Mouse (Mus musculus) CH12.LX (cell line): Measurements from ENCODE around the gene Htr1d. TPM values are rescaled to one million over a fixed set of nuclear protein-coding genes. Genes with fewer than 3 reads are reported as not detected.

Experiments used
- DNase-seq: peaks from one replicate; pipeline ENCODE4 v3.0.0-alpha.2; 2013; ENCODE audit errors: extremely low read depth
- H3K27ac ChIP-seq: 2 replicates; pipeline ENCODE4 v1.5.1; 2012; ENCODE audit warnings: low read depth, mild to moderate bottlenecking, control low read depth, moderate library complexity; ENCODE audit not compliant: insufficient read depth
- H3K27me3 ChIP-seq: replicated peaks from 2 replicates; pipeline ENCODE3; 2012; ENCODE audit warnings: inconsistent platforms
- H3K36me3 ChIP-seq, 2 experiments: replicated peaks in 1 of 2; 2 replicates each; pipeline versions ENCODE3 to v1.6.1; 2012; ENCODE audit warnings: inconsistent platforms in 1 of 2, low read length in 1 of 2, mild to moderate bottlenecking in 1 of 2, mixed read lengths in 1 of 2, moderate library complexity in 1 of 2; ENCODE audit not compliant: control insufficient read depth in 1 of 2, insufficient read depth in 1 of 2
- H3K4me1 ChIP-seq, 2 experiments: 2 replicates each; pipeline ENCODE4 v1.6.1; 2012; ENCODE audit warnings: inconsistent platforms in 1 of 2, moderate library complexity in 1 of 2; ENCODE audit not compliant: insufficient read depth in 2 of 2, control insufficient read depth in 1 of 2
- H3K4me2 ChIP-seq: 2 replicates; pipeline ENCODE4 v1.6.1; 2012; ENCODE audit warnings: low read depth, mild to moderate bottlenecking, control low read depth; ENCODE audit not compliant: poor library complexity, insufficient read depth, severe bottlenecking
- H3K4me3 ChIP-seq, 3 experiments: fragments of 150-350 bp in 1 of 3; sonication (generic) in 1 of 3; replicated peaks in 1 of 3; 2 replicates each; pipeline versions ENCODE3 to v1.5.1; 2011 to 2012; ENCODE audit warnings: low read depth in 2 of 3, low read length in 2 of 3, mild to moderate bottlenecking in 2 of 3, moderate library complexity in 2 of 3, control low read depth in 1 of 3, improper control_type of control experiment in 1 of 3, inconsistent platforms in 1 of 3, mixed read lengths in 1 of 3; ENCODE audit not compliant: poor library complexity in 1 of 3
- H3K79me2 ChIP-seq: replicated peaks from 2 replicates; pipeline ENCODE4 v1.6.1; 2012; ENCODE audit warnings: mild to moderate bottlenecking, moderate library complexity; ENCODE audit not compliant: control insufficient read depth, poor library complexity, insufficient read depth, severe bottlenecking; ENCODE audit errors: extremely low read depth
- H3K9ac ChIP-seq: 2 replicates; pipeline ENCODE4 v1.6.1; 2012; ENCODE audit warnings: low read depth, mild to moderate bottlenecking, control low read depth, moderate library complexity; ENCODE audit not compliant: insufficient read depth
- H3K9me3 ChIP-seq: replicated peaks from 2 replicates; pipeline ENCODE3; 2012; ENCODE audit warnings: low read length, inconsistent platforms, mixed read lengths
- CHD1 ChIP-seq: IDR thresholded peaks from 2 replicates; pipeline ENCODE4 v1.6.1; 2012; ENCODE audit warnings: low read depth, low read length, improper control_type of control experiment, inconsistent platforms
- E2F4 ChIP-seq: IDR thresholded peaks from 2 replicates; pipeline ENCODE4 v1.6.1; 2011; ENCODE audit warnings: low read depth, low read length, improper control_type of control experiment; ENCODE audit not compliant: insufficient replicate concordance
- ELF1 ChIP-seq: IDR thresholded peaks from 2 replicates; pipeline ENCODE4 v1.6.1; 2014; ENCODE audit warnings: low read depth, mild to moderate bottlenecking, inconsistent platforms, low read length, improper control_type of control experiment
- EP300 ChIP-seq: IDR thresholded peaks from 2 replicates; pipeline ENCODE4 v1.6.1; 2011; ENCODE audit warnings: low read length, improper control_type of control experiment
- GABPA ChIP-seq: IDR thresholded peaks from 2 replicates; pipeline ENCODE4 v1.6.1; 2012; ENCODE audit warnings: low read depth, low read length, improper control_type of control experiment, inconsistent platforms; ENCODE audit not compliant: insufficient replicate concordance
- JUND ChIP-seq: conservative IDR thresholded peaks from 2 replicates; pipeline ENCODE4 v1.6.1; 2011; ENCODE audit warnings: low read depth, low read length, improper control_type of control experiment
- MEF2A ChIP-seq: IDR thresholded peaks from 2 replicates; pipeline ENCODE4 v1.6.1; 2014; ENCODE audit warnings: low read depth, mild to moderate bottlenecking, inconsistent platforms, low read length, improper control_type of control experiment, borderline replicate concordance
- NELFE ChIP-seq: IDR thresholded peaks from 2 replicates; pipeline ENCODE4 v1.6.1; 2011; ENCODE audit warnings: low read depth, low read length, improper control_type of control experiment
- NRF1 ChIP-seq: IDR thresholded peaks from 2 replicates; pipeline ENCODE4 v1.6.1; 2014; ENCODE audit warnings: low read depth, mild to moderate bottlenecking, inconsistent platforms, low read length, improper control_type of control experiment, moderate library complexity
- RAD21 ChIP-seq: IDR thresholded peaks from 2 replicates; pipeline ENCODE4 v1.6.1; 2011; ENCODE audit warnings: low read depth, mild to moderate bottlenecking, low read length, improper control_type of control experiment, moderate library complexity
- RCOR1 ChIP-seq: conservative IDR thresholded peaks from 2 replicates; pipeline ENCODE4 v1.6.1; 2012; ENCODE audit warnings: low read depth, mild to moderate bottlenecking, inconsistent platforms, low read length, improper control_type of control experiment
- TBP ChIP-seq: conservative IDR thresholded peaks from 2 replicates; pipeline ENCODE4 v1.6.1; 2011; ENCODE audit warnings: low read depth, low read length, improper control_type of control experiment
- TCF12 ChIP-seq: IDR thresholded peaks from 2 replicates; pipeline ENCODE4 v1.6.1; 2014; ENCODE audit warnings: low read depth, mild to moderate bottlenecking, inconsistent platforms, low read length, improper control_type of control experiment
- USF1 ChIP-seq: IDR thresholded peaks from 2 replicates; pipeline ENCODE4 v1.6.1; 2014; ENCODE audit warnings: low read depth, mild to moderate bottlenecking, inconsistent platforms, low read length, improper control_type of control experiment
- USF2 ChIP-seq: conservative IDR thresholded peaks from 2 replicates; pipeline ENCODE4 v1.6.1; 2011; ENCODE audit warnings: low read depth, low read length, improper control_type of control experiment
- ZC3H11A ChIP-seq: IDR thresholded peaks from 2 replicates; pipeline ENCODE4 v1.6.1; 2012; ENCODE audit warnings: low read depth, mild to moderate bottlenecking, inconsistent platforms, low read length, improper control_type of control experiment
- ZMIZ1 ChIP-seq: IDR thresholded peaks from 2 replicates; pipeline ENCODE4 v1.6.1; 2012; ENCODE audit warnings: low read depth, mild to moderate bottlenecking, inconsistent platforms, low read length, improper control_type of control experiment
- ZNF384 ChIP-seq: IDR thresholded peaks from 2 replicates; pipeline ENCODE4 v1.6.1; 2012; ENCODE audit warnings: low read depth, low read length, improper control_type of control experiment, inconsistent platforms
- dilution Hi-C: fragments of 300-500 bp; cut with MboI; formaldehyde crosslinking; loops from 2 replicates; pipeline ENCODE4 v1.14.3; 2020; ENCODE audit warnings: low sequenced_read_pairs; ENCODE audit not compliant: extremely low pct_unique_long_range_greater_than_20kb, extremely low pct_ligation_motif_present
- in situ Hi-C: fragments of 300-500 bp; cut with MboI; formaldehyde crosslinking; loops from 3 replicates; pipeline ENCODE4 v1.14.3; 2019; ENCODE audit warnings: low sequenced_read_pairs, low pct_ligation_motif_present, low pct_unique_long_range_greater_than_20kb, mixed read lengths
- polyA plus RNA-seq: library from polyadenylated mRNA; unstranded; fragments of >175 nt; gene quantifications from 2 replicates; pipeline ENCODE4 v1.2.1, GENCODE M21; 2012; ENCODE audit warnings: low read depth; ENCODE audit not compliant: insufficient read length
- total RNA-seq, 2 experiments: library from RNA; depleted of rRNA; stranded (reverse); fragments of 300-350 nt in 1 of 2; fragments of >200 nt in 1 of 2; gene quantifications; 2 replicates each; pipeline ENCODE4 v1.2.3; 2012 to 2014

Gene Htr1d
- total and polyA plus RNA-seq, 3 experiments: not detected

GRCm38 (mm10) chr4:136462839-136463178, 39.5 kb downstream of the Htr1d start:
- Histone ChIP-seq H3K27me3 (no peaks in the 10 kb centered on the region), H3K9me3 (no peaks in the 10 kb centered on the region), H3K79me2 (no peaks in the 10 kb centered on the region), H3K36me3 (no peaks in the 10 kb centered on the region), H3K4me1 (peaks cover 0 to 14% of the 10 kb centered on the region in 2 experiments; a peak in 2 of 4 replicates), H3K4me3 (no peak overlapping the region), H3K27ac (no peak overlapping the region), H3K4me2 (no peak overlapping the region), H3K9ac (no peak overlapping the region)
- dilution Hi-C loops: no loop called here
- DNase-seq: no peak
- TF ChIP-seq ZMIZ1 (no peak), ZNF384 (no peak), RAD21 (no peak), NRF1 (no peak), GABPA (no peak), NELFE (no peak), CHD1 (no peak), E2F4 (no peak), USF1 (no peak), TCF12 (no peak), USF2 (no peak), ELF1 (no peak)
- in situ Hi-C loops: loop anchor here (5.0 kb wide), 1 partner anchor 159 kb away; the partner anchor contains the start of gene Lactbl1

GRCm38 (mm10) chr4:136463436-136463835, 40.1 kb downstream of the Htr1d start:
- Histone ChIP-seq H3K79me2 (no peaks in the 10 kb centered on the region), H3K4me3 (no peak overlapping the region), H3K9me3 (no peaks in the 10 kb centered on the region), H3K9ac (no peak overlapping the region), H3K27ac (no peak overlapping the region), H3K36me3 (no peaks in the 10 kb centered on the region), H3K4me1 (peaks cover 0 to 14% of the 10 kb centered on the region in 2 experiments; a peak in 2 of 4 replicates), H3K4me2 (no peak overlapping the region), H3K27me3 (no peaks in the 10 kb centered on the region)
- DNase-seq: no peak
- dilution Hi-C loops (no loop called here), in situ Hi-C loops (loop anchor here (5.0 kb wide), 1 partner anchor 159 kb away; the partner anchor contains the start of gene Lactbl1)
- no peak for TF ChIP-seq RCOR1
- TF ChIP-seq EP300: no peak
- TF ChIP-seq TBP: no peak
- TF ChIP-seq ZC3H11A: no peak
- TF ChIP-seq JUND: no peak
- TF ChIP-seq MEF2A: no peak
